Mouse (Mus musculus) lung, postnatal 14 days (tissue): ENCODE data around the gene Spata1.
"Not testable (repeated sequence)": the region's sequence is repeated elsewhere in the genome, so short reads cannot be mapped to it uniquely, and the experiment has no call there.

ENCODE experiments used
- DNase-seq: peaks from one replicate; pipeline ENCODE4 v3.0.0; 2021

Spata1 gene

DNA sequence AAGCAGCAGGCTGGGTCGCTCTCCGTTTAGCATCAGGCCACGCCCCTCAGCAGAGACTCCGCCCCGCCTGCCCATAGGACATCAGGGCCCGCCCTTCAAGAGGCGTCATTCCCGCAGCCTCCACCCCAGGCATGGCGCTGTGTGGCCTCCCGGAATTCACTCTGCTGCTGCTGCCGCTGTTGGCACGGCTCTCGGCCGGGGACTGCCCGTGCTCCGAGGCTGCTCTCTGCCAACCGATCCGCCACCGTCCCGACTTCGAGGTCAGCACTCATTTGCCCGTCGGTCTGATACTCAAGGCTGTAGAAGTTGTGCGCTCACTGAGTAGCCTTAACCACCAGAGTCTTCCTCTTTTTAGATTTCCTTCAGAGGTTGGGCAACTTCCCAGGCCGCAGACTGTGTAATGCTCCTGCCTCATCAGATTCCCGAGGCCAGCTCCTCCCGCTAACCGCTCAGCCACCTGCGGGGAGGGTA lies 49.1 kb downstream of the Spata1 start:
- peak; percentile 95 for DNase-seq

DNA sequence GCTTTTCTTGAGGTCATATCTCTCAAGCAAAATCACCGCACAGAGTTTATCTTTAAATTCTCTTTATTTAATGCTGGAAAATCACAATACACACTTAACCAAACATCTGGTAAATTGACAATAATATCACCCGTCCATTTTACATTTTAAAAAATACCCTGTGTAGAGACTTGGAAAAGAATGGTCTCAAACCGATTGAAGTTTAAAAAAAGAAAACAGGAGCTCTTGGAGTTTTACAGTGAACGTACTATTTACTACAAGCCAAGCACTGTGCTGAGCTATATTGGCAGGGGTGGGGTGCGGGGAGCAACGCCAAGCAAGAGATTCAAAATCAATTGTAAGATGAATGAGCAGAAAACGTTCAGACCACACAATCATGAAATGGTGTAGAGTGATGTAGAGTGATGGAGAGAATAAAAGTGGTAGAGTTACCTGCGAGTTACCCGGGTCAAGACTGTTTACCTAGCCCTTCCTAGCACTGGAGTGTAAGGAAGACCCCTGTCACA lies 49.8 kb downstream of the Spata1 start, which contains the start of gene Ctbs:
Ctbs (plus strand) TSS at position 51 of the 506 bp plus-strand sequence.
- DNase-seq: no peak

DNA sequence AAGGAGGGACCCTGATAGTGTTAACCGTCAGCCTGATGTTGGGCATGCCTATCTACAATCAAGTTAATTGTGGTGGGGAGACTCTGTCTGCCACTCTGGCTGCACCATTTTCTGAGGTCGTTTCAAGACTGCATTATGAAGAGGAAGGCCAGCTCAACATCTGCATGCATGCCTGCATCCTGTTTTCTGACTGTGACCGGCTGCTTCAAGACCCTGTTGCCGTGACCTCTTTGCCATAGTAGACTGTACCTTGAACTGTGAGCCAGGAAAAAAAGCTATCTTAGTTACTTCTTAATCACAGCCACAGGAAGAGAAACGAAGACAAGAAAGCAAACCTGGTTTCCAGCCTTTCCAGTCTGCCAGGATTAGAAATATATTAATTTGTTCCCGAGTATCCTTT lies 50.6 kb downstream of the Spata1 start:
- no peak for DNase-seq

DNA sequence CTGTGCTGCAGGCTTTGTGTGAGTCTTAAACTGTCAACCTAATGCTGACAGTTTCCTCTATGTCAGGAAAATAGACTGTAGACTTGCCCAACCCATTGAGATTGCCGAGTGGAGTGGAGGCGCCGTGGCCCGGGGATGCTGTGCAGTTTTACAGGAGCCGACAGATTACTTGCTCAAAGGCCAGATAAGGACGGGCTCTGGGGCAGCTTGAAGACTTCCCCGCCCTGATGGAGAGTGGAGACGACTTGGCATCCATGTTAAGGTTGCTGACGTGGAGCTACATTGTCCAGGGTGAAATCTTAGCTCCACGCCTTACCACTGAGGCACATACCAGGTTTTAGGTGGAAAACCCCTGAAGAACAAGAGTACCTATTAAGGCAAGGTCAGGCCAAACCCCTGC lies 51.2 kb downstream of the Spata1 start:
- DNase-seq: no peak

DNA sequence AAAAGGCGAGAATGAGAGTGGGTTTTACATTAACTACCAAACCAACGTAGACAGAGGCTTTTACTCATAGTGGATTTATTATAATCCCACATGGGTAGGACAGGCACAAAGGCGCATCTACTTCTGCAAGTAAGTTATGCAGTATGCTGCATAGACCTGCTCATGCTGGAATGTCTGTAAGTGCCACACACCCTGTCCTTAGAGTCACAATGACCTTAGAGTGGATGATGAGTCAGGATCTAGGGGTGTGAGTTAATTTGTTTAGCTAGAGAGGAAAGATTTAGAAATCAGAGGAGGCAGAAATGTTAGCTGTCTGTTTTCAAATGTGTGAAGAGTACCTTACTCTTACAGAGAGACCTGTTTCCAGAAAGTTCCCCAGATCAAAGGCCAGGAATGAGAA lies 52.0 kb downstream of the Spata1 start:
- DNase-seq: no peak

DNA sequence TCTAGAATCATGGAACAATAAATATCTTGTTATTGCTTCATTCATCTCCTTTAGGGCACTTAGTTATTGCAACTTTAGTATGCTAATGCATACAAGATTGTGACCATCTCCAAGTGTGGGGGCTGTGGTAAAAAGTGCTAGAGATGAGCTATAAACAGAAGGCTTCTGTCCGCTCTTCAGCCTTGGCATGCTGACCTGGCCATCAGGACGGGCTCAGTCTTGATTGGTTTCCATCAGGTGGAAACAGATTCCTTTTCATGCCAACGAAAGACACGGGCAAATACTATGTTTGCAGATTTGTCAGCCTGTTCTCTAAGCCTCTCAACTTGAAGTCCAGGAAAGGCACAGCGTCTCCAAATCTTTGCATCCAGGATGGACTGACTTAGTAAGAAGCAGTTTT lies 52.4 kb downstream of the Spata1 start:
- no peak for DNase-seq

DNA sequence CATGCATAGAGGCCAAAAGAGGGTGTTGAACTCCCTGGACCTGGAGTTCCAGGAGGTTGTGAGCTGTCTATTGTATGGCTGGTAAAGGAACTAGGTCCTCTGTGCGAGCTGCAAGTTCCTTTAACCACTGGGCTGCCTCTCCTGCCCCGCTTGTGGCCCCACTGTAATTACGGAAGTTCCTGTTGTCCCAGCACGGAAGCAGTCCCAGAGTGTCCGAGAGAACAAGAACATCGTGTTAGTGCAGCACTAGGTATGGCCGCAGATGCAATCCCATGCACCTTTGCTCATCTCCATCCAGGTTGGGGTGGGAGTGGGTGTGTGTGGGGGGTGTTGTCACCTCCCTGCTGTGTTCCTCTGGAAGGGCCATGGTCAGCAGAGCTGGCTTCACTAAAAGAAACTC lies 54.7 kb downstream of the Spata1 start:
- DNase-seq: no peak

DNA sequence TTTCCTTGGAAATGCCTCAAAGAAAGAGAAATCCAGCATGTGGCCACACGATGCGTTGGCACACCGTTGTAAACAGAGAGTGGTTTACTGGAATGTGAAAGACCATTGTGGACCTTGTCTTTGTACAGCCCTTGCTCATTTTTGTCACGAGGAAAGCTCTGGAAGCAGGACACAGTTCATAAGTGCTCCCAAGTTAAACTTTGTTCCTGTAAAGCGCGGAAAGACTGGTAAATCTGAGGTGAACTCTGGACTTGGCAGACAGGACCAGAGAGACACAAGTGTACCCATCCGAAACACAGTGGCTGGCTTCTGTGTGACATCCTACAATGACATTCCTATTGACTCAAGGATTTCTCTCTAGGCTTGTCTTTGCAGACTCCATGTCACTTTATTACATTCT lies 56.2 kb downstream of the Spata1 start:
- no peak for DNase-seq

DNA sequence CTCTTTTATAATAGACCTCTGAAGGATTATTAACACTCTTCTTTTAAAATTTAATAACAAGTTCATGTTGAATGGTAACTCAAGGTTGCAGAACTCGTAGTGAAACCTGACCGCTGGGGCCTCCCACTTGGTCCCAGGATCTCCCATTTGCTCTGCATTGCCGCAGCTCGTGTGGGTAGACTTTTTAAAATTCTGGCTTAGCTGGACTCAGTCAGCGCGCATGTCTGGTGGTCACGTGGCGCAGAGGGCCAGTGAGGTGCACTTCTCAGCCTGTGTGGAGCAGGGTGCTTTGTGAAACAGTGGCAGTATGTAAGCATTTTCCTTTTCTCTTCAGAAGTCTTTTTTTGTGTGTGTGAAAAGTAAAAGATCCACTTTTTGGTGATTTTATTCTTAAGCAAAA lies 56.6 kb downstream of the Spata1 start:
- DNase-seq: no peak

DNA sequence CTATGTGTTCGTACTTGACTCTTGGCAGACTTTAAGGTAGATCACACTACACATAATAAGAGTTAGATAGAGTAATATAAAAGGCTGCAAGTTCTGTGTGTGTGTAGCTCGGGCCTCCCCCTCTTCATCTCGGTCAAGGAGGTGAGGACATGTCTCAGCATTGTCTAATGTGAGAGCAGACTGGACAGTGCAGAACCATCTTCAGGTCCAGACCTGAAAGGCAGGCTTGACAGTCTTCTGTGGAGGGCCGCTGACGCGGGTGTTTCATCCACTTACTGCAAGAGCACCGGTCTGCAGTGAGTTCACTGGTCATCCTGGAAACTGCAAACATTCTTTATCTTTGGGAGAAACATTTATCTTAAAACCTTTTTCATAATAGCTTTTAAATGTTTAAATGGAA lies 57.1 kb downstream of the Spata1 start:
- DNase-seq: no peak

DNA sequence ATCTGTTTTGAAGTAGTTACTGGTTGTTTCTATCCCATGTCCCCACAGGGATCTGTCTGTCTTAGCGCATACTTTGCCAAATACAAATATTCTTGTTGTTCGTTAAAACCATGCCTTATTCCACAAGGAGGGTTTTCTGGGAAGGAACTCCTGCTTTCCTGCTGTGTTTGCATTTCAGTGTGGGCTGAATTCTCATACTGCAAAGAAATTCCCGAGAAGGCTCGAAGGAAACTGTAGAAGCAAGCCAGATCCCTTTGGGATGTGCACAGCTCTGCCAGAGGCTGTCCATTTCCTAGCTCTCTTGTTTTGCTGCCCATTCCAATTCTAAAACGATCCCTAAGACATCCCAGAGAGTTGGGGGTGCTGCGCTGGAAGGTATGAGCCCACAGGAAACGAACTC lies 59.1 kb downstream of the Spata1 start:
- no peak for DNase-seq

DNA sequence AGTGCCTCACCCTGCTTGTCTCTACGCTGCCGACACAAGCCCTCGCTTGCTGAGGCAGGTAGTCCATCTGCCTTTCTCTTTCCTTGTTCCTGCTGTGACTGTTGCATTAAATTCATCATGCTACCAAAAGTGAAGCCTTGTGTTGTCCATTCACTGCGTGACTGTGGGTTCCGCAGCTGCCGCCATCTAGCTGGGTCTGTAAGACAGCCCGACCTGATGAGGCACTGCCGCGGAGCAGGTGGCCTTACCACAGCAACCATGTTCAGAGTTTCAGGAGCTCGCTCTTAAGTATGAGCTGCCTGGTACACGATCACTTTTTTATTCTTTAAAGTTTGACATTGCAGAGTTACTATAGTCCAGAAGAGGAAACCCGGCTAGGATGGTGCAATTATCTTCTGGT lies 59.5 kb downstream of the Spata1 start:
- DNase-seq: no peak

DNA sequence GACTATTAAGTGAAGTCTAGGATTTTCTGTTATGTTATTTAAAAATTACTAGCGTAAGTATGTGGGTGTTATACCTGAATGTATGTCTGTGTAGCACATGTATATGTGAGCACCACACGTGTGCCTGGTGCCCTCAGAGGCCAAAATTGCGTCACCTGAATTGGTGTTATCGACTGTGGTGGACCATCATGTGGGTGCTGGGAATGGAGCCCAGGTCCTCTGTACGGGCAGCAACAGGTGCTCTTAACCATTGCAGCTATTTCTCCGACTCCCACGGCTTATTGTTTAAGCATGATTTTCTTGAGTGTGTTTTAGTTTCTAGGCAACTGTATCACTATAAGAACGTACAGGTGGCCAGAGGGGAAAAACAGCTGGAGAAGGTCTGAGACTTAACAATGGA lies 63.4 kb downstream of the Spata1 start:
- DNase-seq: no peak

DNA sequence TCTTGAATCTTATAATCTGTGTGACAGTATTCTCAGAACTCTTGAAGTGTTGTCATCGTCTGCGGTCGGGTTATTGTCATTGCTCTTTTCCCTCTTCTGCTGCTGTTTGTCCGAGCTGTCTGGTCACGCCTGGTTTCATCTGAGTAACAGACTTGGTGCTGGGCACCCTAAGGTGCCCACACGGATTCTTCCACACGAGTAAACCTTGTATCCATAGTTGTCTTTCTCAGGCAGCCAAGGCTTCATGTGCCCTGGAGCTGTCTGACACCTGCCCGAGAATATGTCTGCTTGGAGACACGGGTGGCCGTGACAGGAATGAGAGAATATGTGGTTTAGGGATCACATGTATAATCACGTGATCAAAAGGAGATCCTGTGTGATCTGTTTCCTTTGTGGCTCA lies 64.0 kb downstream of the Spata1 start:
- no peak for DNase-seq

DNA sequence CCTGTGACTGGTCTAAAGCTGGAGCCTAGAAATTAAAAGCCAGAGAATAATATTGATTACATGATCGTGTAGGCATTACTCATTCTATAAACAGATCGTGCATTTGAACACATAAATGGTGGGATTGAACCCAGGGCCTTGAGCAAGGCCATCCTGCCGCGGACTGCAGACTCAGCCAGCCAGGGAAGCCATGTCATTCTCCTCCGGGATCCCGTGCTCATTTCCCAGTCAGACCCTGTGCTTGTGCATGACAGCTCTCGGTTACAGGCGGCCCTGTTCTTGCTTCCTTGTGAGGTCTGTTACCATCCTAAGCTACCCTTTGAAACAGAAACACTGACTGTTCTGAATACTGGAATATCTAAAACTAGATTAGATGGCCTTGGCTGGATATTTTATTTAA lies 64.9 kb downstream of the Spata1 start:
- DNase-seq: no peak

DNA sequence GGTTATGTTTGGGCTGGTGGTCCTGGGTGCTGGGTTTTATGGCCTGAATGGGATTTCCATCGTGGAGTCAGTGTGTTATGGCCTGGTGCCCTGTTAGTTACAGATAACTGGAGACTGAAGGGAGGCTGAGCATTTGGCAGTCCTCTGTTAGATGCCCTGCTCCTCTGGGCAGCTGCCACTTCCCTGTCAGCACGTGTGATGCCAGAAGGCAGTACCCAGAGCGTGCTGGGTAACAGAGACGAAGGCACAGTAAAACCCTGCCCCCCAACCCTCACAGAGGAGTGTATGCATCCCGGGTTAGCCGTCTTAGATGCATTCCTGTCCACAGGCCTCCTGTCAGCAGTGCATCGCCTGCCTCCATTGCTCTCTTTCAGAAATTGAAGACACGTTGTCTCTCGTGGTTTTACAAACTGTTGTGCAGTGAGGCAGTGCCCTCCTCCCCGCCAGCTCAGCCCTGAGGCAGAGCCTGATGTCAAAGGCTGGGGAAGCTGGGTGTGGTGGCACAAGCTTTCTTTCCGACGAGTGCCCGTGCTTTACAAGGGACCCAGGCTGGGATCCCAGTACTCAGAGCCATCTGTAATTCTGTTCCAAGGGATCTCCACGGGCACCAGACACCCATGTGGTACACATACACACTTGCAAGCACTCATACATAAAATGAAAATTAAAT lies 65.7 kb downstream of the Spata1 start:
- DNase-seq: no peak

DNA sequence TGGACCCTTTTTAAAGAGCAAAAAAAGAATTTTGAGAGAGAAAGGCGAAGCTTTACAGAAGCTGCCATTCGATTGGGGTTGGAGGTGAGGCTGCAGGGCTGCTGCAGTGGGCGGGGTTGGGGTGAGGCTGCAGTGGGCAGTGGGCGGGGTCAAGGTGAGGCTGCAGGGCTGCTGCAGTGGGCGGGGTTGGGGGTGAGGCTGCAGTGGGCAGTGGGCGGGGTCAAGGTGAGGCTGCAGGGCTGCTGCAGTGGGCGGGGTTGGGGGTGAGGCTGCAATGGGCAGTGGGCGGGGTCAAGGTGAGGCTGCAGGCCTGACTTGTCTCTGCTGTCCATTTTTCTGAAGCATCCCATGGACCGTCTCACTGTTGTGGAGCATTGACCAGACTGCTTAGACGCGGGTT lies 66.5 kb downstream of the Spata1 start:
- DNase-seq: not testable (repeated sequence)

DNA sequence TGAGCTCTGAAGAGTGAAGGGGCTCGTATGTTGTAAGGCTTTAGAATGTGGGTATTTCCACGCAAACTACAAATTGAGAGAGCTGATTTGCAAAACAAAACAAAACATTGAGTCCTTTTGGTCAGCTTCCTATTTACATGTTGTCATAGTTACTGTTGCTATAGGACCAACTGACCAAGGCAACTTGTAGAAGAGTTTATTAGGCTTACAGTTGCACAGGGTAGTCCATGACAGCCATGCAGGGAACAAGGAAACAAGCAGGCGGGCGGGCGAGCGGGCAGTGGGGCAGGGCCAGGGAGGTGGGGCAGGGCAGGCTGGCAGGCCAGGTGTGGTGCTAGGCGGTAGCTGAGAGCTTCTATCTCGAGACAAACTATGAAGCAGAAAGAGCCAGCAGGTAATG lies 73.1 kb downstream of the Spata1 start:
- no peak for DNase-seq

DNA sequence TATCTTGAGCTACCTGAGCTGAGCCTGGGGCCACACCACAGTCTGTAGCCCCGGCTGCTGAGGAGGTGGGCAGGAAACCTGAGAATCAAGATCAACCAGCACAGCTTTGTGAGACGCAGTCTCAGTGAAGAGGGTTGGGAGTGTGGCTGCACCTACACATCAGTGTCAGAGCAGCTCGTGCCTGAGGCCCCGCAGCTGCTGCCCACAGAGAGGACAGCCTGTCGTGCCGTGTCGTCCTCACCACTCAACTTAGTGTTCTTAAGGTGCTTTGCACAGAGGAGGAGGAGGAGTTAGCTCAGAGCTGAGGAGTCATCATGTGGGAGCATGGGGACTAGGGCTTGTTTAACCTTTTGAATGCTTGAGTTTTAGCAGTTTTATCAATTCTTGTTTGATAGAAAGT lies 73.7 kb downstream of the Spata1 start:
- DNase-seq: no peak

DNA sequence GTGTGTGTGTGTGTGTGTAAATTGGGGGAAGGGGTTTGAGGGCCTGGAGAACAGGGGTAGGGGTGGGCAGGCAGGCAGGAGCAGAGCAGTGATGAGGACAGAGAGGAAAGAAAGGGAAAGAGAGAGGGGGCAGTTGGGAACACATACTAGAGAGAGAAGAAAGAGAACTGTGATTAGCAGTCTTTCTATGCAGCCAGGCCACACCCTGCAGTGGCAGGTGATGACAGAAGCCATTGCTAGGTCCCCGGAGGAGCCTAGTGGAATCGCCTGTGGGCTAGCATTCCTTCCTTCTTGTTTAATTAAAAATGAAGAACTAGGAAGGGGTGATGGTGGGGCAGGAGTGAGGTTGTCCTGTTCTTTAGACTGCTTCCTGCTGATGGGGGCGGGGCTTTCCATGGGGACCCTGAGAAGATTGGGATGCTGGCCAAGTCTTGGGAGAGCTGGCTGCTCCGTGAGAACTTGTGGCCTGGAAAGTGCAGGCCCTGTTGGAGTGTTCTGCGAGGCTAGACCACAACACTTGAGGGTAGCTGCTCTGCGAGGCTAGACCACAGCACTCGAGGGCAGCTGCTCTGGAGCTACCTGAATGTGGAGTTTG lies 75.2 kb downstream of the Spata1 start:
- DNase-seq: no peak

DNA sequence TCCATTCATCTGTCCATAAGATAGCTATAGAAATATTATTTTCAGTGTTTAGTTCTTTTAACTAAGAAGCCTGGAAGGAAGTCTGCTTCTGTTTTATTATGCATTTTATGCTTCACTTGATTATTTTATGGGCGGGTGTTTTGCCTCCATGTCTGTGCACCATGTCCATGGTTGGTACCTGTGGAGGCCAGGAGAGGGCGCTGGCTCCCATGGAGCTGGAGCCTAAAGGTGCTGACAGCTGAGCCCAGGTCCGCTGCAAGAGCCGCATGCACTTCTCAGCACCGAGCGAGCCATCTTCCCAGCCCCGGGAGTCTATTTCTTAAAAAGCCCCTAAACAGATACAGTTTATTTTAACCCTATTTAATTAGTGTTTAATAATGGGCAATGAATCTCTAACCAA lies 75.8 kb downstream of the Spata1 start:
- DNase-seq: no peak

DNA sequence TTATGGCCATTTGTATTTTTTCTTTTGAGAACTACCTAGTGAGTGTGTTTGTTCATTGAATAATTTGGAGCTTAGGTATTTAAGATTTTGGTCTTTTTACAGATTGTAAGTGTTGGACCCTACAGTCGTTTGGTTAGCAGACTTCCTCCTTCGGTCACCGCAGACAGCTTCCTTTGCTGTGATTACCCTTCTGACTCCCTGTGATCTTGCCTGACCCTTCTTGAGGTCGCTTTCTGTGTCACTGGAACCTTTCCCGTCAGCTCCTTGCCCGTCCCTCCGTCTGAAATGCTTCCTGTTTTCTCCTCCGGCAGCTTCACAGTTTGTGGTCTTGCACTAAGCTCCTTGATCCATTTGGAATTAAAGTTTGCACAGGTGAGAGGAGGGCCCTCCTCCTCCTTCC lies 77.8 kb downstream of the Spata1 start:
- DNase-seq: no peak

DNA sequence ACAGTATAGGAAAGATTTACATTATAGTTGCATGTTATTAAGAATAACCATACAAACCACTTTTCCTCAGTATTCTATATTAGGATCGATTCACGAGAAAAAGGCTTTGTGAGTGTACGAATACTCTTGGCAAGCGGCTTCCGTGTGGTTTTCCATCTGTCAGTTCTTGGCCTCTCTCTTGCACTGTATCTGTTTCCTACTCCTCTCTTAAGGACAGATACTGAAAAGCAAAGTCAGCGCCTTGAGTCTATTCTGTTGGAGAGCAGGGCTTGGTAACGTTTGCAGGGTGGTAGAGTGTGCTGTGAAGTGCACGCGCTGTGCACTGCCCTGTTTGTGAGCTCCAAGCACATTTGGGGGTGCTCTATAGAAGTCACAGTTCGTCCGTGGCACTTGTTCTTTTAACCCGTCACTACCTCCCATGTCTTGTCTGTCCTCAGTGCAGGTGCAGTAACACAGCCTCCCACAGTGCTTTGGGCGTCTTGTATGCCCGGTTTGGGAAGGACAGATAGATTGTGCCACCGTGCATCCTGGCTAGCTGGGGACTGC lies 79.5 kb downstream of the Spata1 start:
- DNase-seq: no peak

DNA sequence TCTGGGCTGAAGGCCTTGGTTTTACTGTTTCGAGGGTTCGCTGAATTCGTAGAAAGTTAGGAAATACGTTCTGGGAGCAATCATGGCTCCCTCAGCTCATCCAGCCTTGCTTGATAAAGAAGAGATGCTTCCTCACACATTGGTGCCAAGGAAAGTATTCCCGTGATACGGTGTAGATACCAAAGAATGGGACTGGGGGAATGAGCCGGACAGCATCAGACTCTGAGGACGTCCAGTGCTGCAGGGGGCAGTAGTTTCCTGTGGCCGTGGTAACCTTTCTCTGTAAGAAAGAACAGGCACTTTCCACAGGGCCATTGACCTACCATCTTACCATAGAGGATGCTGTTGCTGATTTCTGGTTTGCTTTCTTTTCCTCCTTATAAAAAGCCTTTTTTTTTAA lies 80.0 kb downstream of the Spata1 start:
- no peak for DNase-seq

DNA sequence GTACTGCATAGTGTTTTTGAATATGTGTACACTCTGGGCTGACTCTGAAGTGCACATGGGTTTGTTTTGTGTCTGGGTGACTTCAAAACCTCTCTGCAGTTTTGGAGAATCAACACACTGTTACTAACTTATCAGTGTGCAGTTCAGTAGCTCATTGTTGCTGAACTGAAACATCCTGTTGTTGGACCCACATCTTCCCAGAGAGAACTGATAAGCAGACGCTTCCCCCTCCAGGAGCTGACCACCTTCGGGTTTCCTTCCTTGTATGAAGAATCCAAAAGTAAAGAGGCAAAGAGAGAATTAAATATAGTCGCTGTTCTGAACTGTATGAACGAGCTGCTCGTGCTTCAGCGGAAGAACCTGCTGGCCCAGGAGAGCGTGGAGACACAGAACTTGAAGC lies 80.7 kb downstream of the Spata1 start:
- DNase-seq: no peak
